Mouse (Mus musculus) midbrain, postnatal 0 days (tissue): ENCODE measurements around the gene Col27a1. TPM values are rescaled to one million over a fixed set of nuclear protein-coding genes. Genes with fewer than 3 reads are reported as not detected.

Experiments used
- ATAC-seq: fragments of 200-750 bp; cut with Nextera tagmentation; 2 replicates; pipeline ENCODE4 v1.8.0; 2017; ENCODE audit warnings: moderate number of reproducible peaks, mild to moderate bottlenecking, moderate TSS enrichment, moderate library complexity; ENCODE audit not compliant: low FRiP score
- DNase-seq: peaks from one replicate; pipeline ENCODE4 v3.0.0-alpha.2; 2015; ENCODE audit warnings: low spot score
- H3K27ac ChIP-seq: fragments of 300-500 bp; sonication (generic); 2 replicates; pipeline ENCODE4 v1.5.1; 2014; ENCODE audit warnings: low read depth, mild to moderate bottlenecking, low read length, mixed read lengths
- H3K27me3 ChIP-seq: fragments of 300-500 bp; sonication (generic); 2 replicates; pipeline ENCODE4 v1.6.1; 2014; ENCODE audit warnings: low read length, control low read depth, mixed read lengths; ENCODE audit not compliant: insufficient read depth
- H3K36me3 ChIP-seq: fragments of 300-500 bp; sonication (generic); 2 replicates; pipeline ENCODE4 v1.6.1; 2014; ENCODE audit warnings: low read length, control low read depth, mixed read lengths; ENCODE audit not compliant: insufficient read depth
- H3K4me1 ChIP-seq: fragments of 300-500 bp; sonication (generic); 2 replicates; pipeline ENCODE4 v1.6.1; 2014; ENCODE audit warnings: mild to moderate bottlenecking, control low read depth, antibody characterized with exemption, low read length, mixed read lengths; ENCODE audit not compliant: insufficient read depth
- H3K4me2 ChIP-seq: fragments of 300-500 bp; sonication (generic); 2 replicates; pipeline ENCODE4 v1.6.1; 2014; ENCODE audit warnings: low read depth, mild to moderate bottlenecking, low read length, mixed read lengths; ENCODE audit not compliant: poor library complexity, severe bottlenecking
- H3K4me3 ChIP-seq: fragments of 300-500 bp; sonication (generic); 2 replicates; pipeline ENCODE4 v1.5.1; 2014; ENCODE audit warnings: low read depth, mild to moderate bottlenecking, low read length, moderate library complexity
- H3K9ac ChIP-seq: fragments of 300-500 bp; sonication (generic); replicated peaks from 2 replicates; pipeline ENCODE4 v1.6.1; 2014; ENCODE audit warnings: mild to moderate bottlenecking, low read length, moderate library complexity, mixed read lengths; ENCODE audit not compliant: poor library complexity, severe bottlenecking
- H3K9me3 ChIP-seq: fragments of 300-500 bp; sonication (generic); 2 replicates; pipeline ENCODE4 v1.6.1; 2016; ENCODE audit warnings: low read length, control low read depth
- CTCF ChIP-seq: IDR thresholded peaks from 2 replicates; pipeline ENCODE4 v1.5.1; 2016; ENCODE audit warnings: antibody characterized with exemption, mild to moderate bottlenecking
- WGBS: fragments of 180-500 bp; shearing (Covaris S2); extraction: QIAGEN DNeasy Blood & Tissue Kit; methylation state at CpG from one replicate; pipeline ENCODE4 v1.1.7; 2014; 5-methylcytosine and 5-hydroxymethylcytosine counted together
- polyA plus RNA-seq: library from polyadenylated mRNA; unstranded; fragments of >200 nt; fragmentation: Nextera tagmentation; extraction: Ambion mirVana; gene quantifications from 2 replicates; pipeline ENCODE4 v1.2.1, GENCODE M21; 2015
- total RNA-seq: library from RNA; depleted of rRNA; stranded (reverse); fragments of >200 nt; gene quantifications from 2 replicates; pipeline ENCODE4 v1.2.3, GENCODE M21; 2014

Gene Col27a1
- total and polyA plus RNA-seq, 2 experiments from 2014 or later = 0.88 to 4.8 TPM

- H3K27ac ChIP-seq = no peak overlapping the region
- DNase-seq (no peak), ATAC-seq (no peak)
- H3K4me3 ChIP-seq = no peak overlapping the region
- no peaks in the 10 kb centered on the region for H3K27me3 ChIP-seq
- H3K9me3 ChIP-seq = no peaks in the 10 kb centered on the region
- H3K4me1 ChIP-seq = no peaks in the 10 kb centered on the region
- no peaks in the 10 kb centered on the region for H3K36me3 ChIP-seq
- no peak for TF ChIP-seq CTCF
- WGBS = over 99% methylated on average over 8 of the region's 8 CpGs
- no peak overlapping the region for H3K4me2 ChIP-seq
- H3K9ac ChIP-seq = no peak overlapping the region
These were observed 159.6 kb downstream of the Col27a1 start for GRCm38 (mm10) chr4:63373404-63373803.

GRCm38 (mm10) chr4:63374331-63374730 is 160.5 kb downstream of the Col27a1 start:
- Histone ChIP-seq H3K27me3 (no peaks in the 10 kb centered on the region), H3K9ac (no peak overlapping the region), H3K4me2 (no peak overlapping the region), H3K27ac (no peak overlapping the region), H3K9me3 (no peaks in the 10 kb centered on the region), H3K4me1 (no peaks in the 10 kb centered on the region), H3K36me3 (no peaks in the 10 kb centered on the region; the same call in 1 of the 2 replicates), H3K4me3 (no peak overlapping the region)
- no peak for DNase-seq
- ATAC-seq = no peak
- no peak for TF ChIP-seq CTCF
- WGBS = 92% methylated on average over 12 of the region's 12 CpGs

GRCm38 (mm10) chr4:63375367-63375766 is 161.6 kb downstream of the Col27a1 start:
- peak; percentile 44; the same call in 1 of the 2 replicates for ATAC-seq
- no peak for TF ChIP-seq CTCF
- DNase-seq = peak; percentile 67
- Histone ChIP-seq H3K27ac (no peak overlapping the region), H3K36me3 (peaks cover 8% of the 10 kb centered on the region; the same call in 1 of the 2 replicates), H3K9ac (no peak overlapping the region), H3K4me2 (no peak overlapping the region), H3K9me3 (no peaks in the 10 kb centered on the region), H3K27me3 (no peaks in the 10 kb centered on the region), H3K4me1 (no peaks in the 10 kb centered on the region), H3K4me3 (no peak overlapping the region)
- 71% methylated on average over 1 of the region's 1 CpGs for WGBS

GRCm38 (mm10) chr4:63377483-63377882 is 163.7 kb downstream of the Col27a1 start:
- Histone ChIP-seq H3K4me3 (no peak overlapping the region), H3K27ac (no peak overlapping the region), H3K27me3 (no peaks in the 10 kb centered on the region), H3K9me3 (no peaks in the 10 kb centered on the region), H3K9ac (no peak overlapping the region), H3K4me2 (no peak overlapping the region), H3K36me3 (peaks cover 9% of the 10 kb centered on the region; the same call in 1 of the 2 replicates), H3K4me1 (no peaks in the 10 kb centered on the region)
- WGBS = 68% methylated on average over 7 of the region's 7 CpGs
- no peak for DNase-seq
- peak; percentile 50; the same call in 1 of the 2 replicates for TF ChIP-seq CTCF
- no peak for ATAC-seq

- no peaks in the 10 kb centered on the region for H3K4me1 ChIP-seq
- ATAC-seq (no peak), DNase-seq (no peak)
- TF ChIP-seq CTCF = no peak
- H3K27ac ChIP-seq = no peak overlapping the region
- H3K4me3 ChIP-seq = no peak overlapping the region
- 96% methylated on average over 4 of the region's 4 CpGs for WGBS
- no peak overlapping the region for H3K4me2 ChIP-seq
- no peaks in the 10 kb centered on the region for H3K9me3 ChIP-seq
- peaks cover 9% of the 10 kb centered on the region for H3K36me3 ChIP-seq
- no peak overlapping the region for H3K9ac ChIP-seq
- no peaks in the 10 kb centered on the region for H3K27me3 ChIP-seq
These were observed 169.0 kb downstream of the Col27a1 start for GRCm38 (mm10) chr4:63382676-63383369.

- H3K36me3 ChIP-seq = peaks cover 9% of the 10 kb centered on the region
- no peak overlapping the region for H3K9ac ChIP-seq
- no peak overlapping the region for H3K27ac ChIP-seq
- no peak overlapping the region for H3K4me2 ChIP-seq
- no peak for DNase-seq
- H3K9me3 ChIP-seq = no peaks in the 10 kb centered on the region
- TF ChIP-seq CTCF = no peak
- no peaks in the 10 kb centered on the region for H3K4me1 ChIP-seq
- no peaks in the 10 kb centered on the region for H3K27me3 ChIP-seq
- no peak for ATAC-seq
- 81% methylated on average over 12 of the region's 12 CpGs for WGBS
- no peak overlapping the region for H3K4me3 ChIP-seq
These were observed 169.7 kb downstream of the Col27a1 start for GRCm38 (mm10) chr4:63383474-63383873.
